Mouse (Mus musculus): Measurements from ENCODE around the gene Stk39. TPM values are rescaled to one million over a fixed set of nuclear protein-coding genes. Genes with fewer than 3 reads are reported as not detected.

The Stk39 gene
- polyA plus RNA-seq, 1 experiment, result not detected

DNA sequence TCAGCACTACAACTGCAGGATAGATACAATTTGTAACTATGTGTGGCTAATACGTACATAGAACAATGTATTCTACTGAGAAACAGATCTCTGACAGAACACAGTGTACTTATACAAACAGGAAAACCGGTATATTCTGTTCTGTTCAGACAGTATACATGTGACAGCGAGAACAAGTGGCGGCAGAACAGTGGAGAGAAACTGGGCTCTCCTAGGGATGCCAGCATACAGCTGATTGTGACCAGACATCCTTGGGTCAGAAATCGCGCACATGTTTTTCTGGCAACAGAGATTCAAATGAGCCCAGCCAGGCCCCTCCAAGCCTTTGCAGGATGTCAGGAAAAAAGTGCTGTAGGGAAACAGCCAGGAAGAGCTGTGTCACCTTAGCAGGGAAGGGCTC, 100.2 kb downstream of the Stk39 start:
- no peak overlapping the region for H3K27ac ChIP-seq (ENCODE audit: insufficient read depth, low read depth, low read length)
- 72% methylated on average over 6 of the region's 6 CpGs for WGBS
- no peak for TF ChIP-seq CTCF (IDR thresholded peaks at IDR 0.05; ENCODE audit: insufficient read depth, low read depth, low read length)
- TF ChIP-seq POLR2A (IDR thresholded peaks at IDR 0.05; ENCODE audit: insufficient read depth, low read depth, low read length), result no peak
- H3K4me3 ChIP-seq (ENCODE audit: insufficient read depth, low read depth, low read length), result no peak overlapping the region
- peaks cover 16% of the 10 kb centered on the region for H3K4me1 ChIP-seq (ENCODE audit: control insufficient read depth, insufficient read depth, low read length)

DNA sequence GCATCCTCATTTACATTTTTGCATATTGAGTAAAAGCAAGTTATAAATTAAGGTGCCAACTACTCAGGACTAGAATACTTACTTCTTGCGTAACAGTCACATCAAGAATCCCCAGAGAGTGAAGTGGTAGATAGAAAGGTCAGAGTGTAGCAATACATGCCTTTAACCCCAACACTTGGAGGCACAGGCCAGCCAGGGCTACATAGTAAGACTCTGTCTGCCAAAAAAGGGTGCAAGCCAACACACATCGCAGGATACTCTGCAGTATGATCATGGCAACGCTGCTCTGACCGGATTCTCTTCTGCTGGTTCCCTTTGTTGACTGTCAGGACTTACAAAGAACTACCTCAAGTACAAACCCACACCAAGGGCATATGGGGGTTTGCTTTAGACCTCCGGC, 101.7 kb downstream of the Stk39 start:
- no peak overlapping the region for H3K4me3 ChIP-seq (ENCODE audit: insufficient read depth, low read depth, low read length)
- TF ChIP-seq CTCF (IDR thresholded peaks at IDR 0.05; ENCODE audit: insufficient read depth, low read depth, low read length), result no peak
- TF ChIP-seq POLR2A (IDR thresholded peaks at IDR 0.05; ENCODE audit: insufficient read depth, low read depth, low read length), result no peak
- WGBS, result 64% methylated on average over 5 of the region's 5 CpGs
- peaks cover 26% of the 10 kb centered on the region for H3K4me1 ChIP-seq (ENCODE audit: control insufficient read depth, insufficient read depth, low read length)
- no peak overlapping the region for H3K27ac ChIP-seq (ENCODE audit: insufficient read depth, low read depth, low read length)

DNA sequence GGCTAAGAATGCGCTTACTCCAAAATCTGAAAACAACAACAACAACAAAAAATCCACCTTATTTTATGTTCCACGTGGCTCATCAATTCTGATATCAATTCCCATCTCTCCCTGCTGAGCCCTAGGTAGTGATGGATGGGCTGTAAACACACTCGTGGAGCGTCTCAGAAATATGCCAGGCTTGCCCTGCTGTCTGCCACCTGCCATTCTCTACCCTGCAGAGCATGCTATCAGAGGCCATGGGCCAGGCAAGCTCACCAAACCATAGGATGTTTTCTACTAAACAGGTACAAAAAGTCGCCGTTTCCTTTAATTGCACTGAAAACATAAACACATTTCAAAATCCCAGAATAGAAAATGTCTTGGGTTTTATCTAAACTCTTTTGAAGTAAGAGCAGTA, 103.0 kb downstream of the Stk39 start:
- Histone ChIP-seq H3K4me3 (ENCODE audit: insufficient read depth, low read depth, low read length) (no peak overlapping the region), H3K4me1 (ENCODE audit: control insufficient read depth, insufficient read depth, low read length) (peaks cover 28% of the 10 kb centered on the region), H3K27ac (ENCODE audit: insufficient read depth, low read depth, low read length) (peak overlapping the region; percentile 55)
- TF ChIP-seq CTCF (IDR thresholded peaks at IDR 0.05; ENCODE audit: insufficient read depth, low read depth, low read length), result no peak
- TF ChIP-seq POLR2A (IDR thresholded peaks at IDR 0.05; ENCODE audit: insufficient read depth, low read depth, low read length), result no peak
- WGBS, result 94% methylated on average over 6 of the region's 6 CpGs

DNA sequence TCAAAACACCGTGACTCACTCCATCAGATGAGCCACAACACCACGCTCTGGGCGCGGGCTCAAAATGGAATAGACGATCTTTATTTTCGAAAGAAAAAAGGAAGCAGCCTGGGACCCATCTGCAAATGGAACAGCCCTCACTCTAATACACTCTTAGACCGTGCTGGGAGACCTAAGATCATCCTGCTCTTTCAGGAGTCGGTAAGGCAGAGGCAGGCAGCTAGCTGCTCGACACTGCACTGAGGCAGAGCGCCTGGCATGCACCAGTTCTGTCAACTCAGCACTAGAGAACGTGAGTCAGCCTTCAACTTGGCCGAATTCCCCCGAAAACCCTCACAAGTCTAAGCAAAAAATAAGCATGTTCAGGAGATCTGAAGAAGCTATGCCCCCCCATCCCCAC, 104.1 kb downstream of the Stk39 start:
- no peak for TF ChIP-seq CTCF (IDR thresholded peaks at IDR 0.05; ENCODE audit: insufficient read depth, low read depth, low read length)
- TF ChIP-seq POLR2A (IDR thresholded peaks at IDR 0.05; ENCODE audit: insufficient read depth, low read depth, low read length), result no peak
- Histone ChIP-seq H3K4me1 (ENCODE audit: control insufficient read depth, insufficient read depth, low read length) (peaks cover 26% of the 10 kb centered on the region), H3K4me3 (ENCODE audit: insufficient read depth, low read depth, low read length) (peak overlapping the region; percentile 8; the same call in 1 of the 2 replicates), H3K27ac (ENCODE audit: insufficient read depth, low read depth, low read length) (peak overlapping the region; percentile 83)
- whole genome bisulfite sequencing, result 22% methylated on average over 13 of the region's 13 CpGs

DNA sequence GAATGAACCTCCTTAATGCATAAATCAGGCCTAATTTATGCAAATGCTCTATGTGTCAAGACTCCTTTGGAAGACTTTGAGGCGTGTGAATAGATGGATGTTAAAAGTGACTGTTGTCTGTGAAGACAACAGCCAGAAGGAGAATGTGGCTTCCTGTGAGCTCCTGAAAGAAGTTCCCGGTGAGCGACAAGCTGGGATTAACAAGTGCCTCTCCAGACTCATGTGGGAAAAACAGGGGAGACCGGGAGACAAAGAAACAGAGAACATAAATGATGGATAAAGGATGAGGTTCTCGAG, 105.2 kb downstream of the Stk39 start:
- H3K4me3 ChIP-seq (ENCODE audit: insufficient read depth, low read depth, low read length), result no peak overlapping the region
- WGBS, result 52% methylated on average over 5 of the region's 5 CpGs
- TF ChIP-seq POLR2A (IDR thresholded peaks at IDR 0.05; ENCODE audit: insufficient read depth, low read depth, low read length) (no peak), CTCF (IDR thresholded peaks at IDR 0.05; ENCODE audit: insufficient read depth, low read depth, low read length) (no peak)
- H3K4me1 ChIP-seq (ENCODE audit: control insufficient read depth, insufficient read depth, low read length), result peaks cover 25% of the 10 kb centered on the region
- H3K27ac ChIP-seq (ENCODE audit: insufficient read depth, low read depth, low read length), result peak overlapping the region; percentile 52

DNA sequence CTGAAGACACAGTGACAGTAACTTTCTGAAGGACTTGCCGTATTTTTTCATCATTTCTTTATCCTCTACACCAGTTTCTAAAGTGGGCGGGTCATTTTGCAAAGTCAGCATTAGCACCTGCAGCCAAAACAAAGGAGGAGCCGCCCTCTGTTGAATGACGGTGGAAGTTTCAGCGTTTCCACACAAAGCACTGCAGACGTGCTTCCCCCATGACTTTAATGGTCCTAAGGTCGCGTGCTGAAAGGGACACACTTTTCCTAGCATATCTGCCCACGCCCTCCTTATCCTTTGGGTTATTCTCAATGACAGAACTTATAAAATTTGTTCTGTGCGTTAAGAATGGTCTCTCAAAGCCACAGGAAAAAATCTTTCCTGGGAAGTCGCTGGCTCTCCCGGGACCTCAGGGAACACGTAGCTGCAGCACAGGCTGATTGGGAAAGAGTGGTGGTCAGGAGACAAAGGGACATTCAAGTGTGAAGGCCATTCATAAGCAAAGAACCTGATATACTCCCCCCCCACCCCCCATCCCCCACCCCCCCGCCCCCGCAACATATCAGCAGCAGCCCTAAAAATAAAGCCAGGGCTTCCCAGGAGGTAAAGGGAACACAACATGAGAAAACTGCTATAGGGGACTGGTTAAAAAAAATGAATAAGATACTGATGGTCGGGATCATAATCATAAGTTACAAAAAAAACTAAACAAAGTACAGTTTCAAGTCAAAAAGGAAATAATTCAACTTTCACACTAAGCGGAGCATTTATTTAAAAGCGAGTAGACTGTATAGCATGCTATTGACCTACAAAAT, 105.8 kb downstream of the Stk39 start:
- no peak overlapping the region for H3K4me3 ChIP-seq (ENCODE audit: insufficient read depth, low read depth, low read length)
- 38% methylated on average over 18 of the region's 18 CpGs for WGBS
- TF ChIP-seq CTCF (IDR thresholded peaks at IDR 0.05; ENCODE audit: insufficient read depth, low read depth, low read length) (no peak), POLR2A (IDR thresholded peaks at IDR 0.05; ENCODE audit: insufficient read depth, low read depth, low read length) (no peak)
- H3K27ac ChIP-seq (ENCODE audit: insufficient read depth, low read depth, low read length), result no peak overlapping the region
- peaks cover 27% of the 10 kb centered on the region for H3K4me1 ChIP-seq (ENCODE audit: control insufficient read depth, insufficient read depth, low read length)

DNA sequence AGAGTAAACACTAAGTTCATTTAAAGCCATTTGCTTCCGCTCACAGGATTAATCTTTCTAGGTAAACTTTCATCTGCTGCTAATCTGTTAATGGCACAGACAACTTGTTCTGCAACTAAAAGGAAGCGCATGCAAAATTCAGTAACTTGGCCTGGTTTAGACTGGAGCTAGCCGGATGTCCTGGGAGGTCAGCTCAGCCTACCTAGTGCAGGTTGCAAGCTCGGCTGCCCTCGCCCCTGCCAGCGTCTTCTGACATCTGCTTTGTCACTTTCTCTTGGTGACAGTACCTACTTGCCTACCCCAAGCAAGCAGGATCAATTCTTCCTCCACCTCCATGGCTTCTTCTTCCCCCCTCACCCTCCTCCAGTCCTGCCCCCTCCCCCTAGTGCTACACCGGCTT, 106.6 kb downstream of the Stk39 start:
- no peak overlapping the region for H3K4me3 ChIP-seq (ENCODE audit: insufficient read depth, low read depth, low read length)
- no peak for TF ChIP-seq POLR2A (IDR thresholded peaks at IDR 0.05; ENCODE audit: insufficient read depth, low read depth, low read length)
- no peak for TF ChIP-seq CTCF (IDR thresholded peaks at IDR 0.05; ENCODE audit: insufficient read depth, low read depth, low read length)
- H3K27ac ChIP-seq (ENCODE audit: insufficient read depth, low read depth, low read length), result no peak overlapping the region
- H3K4me1 ChIP-seq (ENCODE audit: control insufficient read depth, insufficient read depth, low read length), result peaks cover 27% of the 10 kb centered on the region
- 77% methylated on average over 7 of the region's 7 CpGs for WGBS

DNA sequence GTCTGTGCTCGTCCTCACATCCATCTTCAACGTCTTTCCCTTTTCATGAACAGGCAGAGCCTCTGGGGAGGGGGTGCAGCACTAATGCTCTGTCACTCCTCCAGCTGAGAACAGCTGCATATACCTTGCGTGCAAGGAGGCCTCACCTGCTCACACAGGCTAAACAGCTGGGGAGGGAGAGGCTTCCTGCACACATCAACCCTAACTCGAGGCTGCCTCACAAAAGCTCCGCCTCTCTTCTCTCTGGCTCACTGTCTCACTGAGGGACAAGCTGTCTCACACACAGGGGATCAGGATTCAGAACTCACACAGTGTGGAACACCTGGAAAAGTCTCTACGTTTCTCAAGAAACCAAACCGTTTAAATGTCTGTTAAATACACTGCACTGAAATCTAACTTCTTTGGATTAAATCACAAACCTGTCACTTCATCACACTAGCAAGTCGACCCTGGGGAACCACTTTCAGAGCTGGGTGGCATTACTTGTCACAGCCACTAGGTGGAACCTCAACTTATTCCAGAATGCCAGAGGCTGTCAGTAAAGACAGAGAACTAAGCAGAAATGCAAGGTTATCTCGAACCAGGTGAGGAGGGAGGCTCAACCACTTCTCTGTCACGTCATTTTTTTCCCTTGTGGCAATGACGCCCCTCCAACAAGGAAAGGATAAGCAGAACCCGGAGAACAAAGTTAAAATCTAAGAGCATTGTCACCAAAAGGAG, 107.7 kb downstream of the Stk39 start:
- TF ChIP-seq CTCF (IDR thresholded peaks at IDR 0.05; ENCODE audit: insufficient read depth, low read depth, low read length), result no peak
- no peak overlapping the region for H3K27ac ChIP-seq (ENCODE audit: insufficient read depth, low read depth, low read length)
- peaks cover 27% of the 10 kb centered on the region for H3K4me1 ChIP-seq (ENCODE audit: control insufficient read depth, insufficient read depth, low read length)
- no peak overlapping the region for H3K4me3 ChIP-seq (ENCODE audit: insufficient read depth, low read depth, low read length)
- WGBS, result 25% methylated on average over 12 of the region's 12 CpGs

DNA sequence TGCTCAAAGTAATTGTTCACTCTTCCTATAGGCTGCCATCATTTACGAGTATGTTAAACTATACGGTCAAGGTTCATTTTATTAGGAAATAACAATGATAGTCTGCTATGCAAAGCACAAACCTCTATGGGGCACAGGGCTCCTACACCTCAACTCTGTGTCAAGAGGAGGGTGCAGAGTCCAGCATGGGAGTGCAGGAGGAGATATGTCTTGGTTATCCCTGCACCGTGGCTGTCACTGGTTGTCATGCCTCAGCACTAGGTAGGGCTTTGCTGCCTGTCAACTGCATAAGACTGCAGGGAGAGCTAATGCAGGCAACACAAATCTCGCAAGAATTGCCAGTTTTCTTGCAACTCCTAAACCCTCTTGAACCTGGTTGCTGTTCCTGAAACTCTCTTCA, 108.9 kb downstream of the Stk39 start:
- H3K4me1 ChIP-seq (ENCODE audit: control insufficient read depth, insufficient read depth, low read length), result peaks cover 23% of the 10 kb centered on the region
- no peak for TF ChIP-seq POLR2A (IDR thresholded peaks at IDR 0.05; ENCODE audit: insufficient read depth, low read depth, low read length)
- no peak for TF ChIP-seq CTCF (IDR thresholded peaks at IDR 0.05; ENCODE audit: insufficient read depth, low read depth, low read length)
- no peak overlapping the region for H3K4me3 ChIP-seq (ENCODE audit: insufficient read depth, low read depth, low read length)
- 87% methylated on average over 4 of the region's 4 CpGs for WGBS
- H3K27ac ChIP-seq (ENCODE audit: insufficient read depth, low read depth, low read length), result no peak overlapping the region

All from olfactory bulb, adult 2 months (tissue).